Mouse (Mus musculus) stomach, embryonic 14.5 days (tissue): ENCODE measurements around the gene Sdhc. TPM values are rescaled to one million over a fixed set of nuclear protein-coding genes. Genes with fewer than 3 reads are reported as not detected.
A peak's percentile ranks its signal among the peaks of the same experiment; 100 is the strongest.

Experiments
- ATAC-seq: fragments of 200-750 bp; cut with Nextera tagmentation; 2 replicates; pipeline ENCODE4 v1.8.0; 2017; ENCODE audit warnings: low read depth, moderate TSS enrichment; ENCODE audit not compliant: insufficient number of reproducible peaks, insufficient read depth, low FRiP score
- H3K27ac ChIP-seq: fragments of 300-500 bp; sonication (generic); 2 replicates; pipeline ENCODE4 v1.5.1; 2014; ENCODE audit warnings: mild to moderate bottlenecking, low read length, moderate library complexity, mixed read lengths
- H3K27me3 ChIP-seq: fragments of 300-500 bp; sonication (generic); 2 replicates; pipeline ENCODE4 v1.6.1; 2014; ENCODE audit warnings: low read length, control low read depth, mixed read lengths; ENCODE audit not compliant: control insufficient read depth, insufficient read depth
- H3K36me3 ChIP-seq: fragments of 300-500 bp; sonication (generic); 2 replicates; pipeline ENCODE4 v1.6.1; 2014; ENCODE audit warnings: mild to moderate bottlenecking, control low read depth, low read length, moderate library complexity, mixed read lengths; ENCODE audit not compliant: control insufficient read depth, insufficient read depth
- H3K4me1 ChIP-seq: fragments of 300-500 bp; sonication (generic); 2 replicates; pipeline ENCODE4 v1.6.1; 2014; ENCODE audit warnings: low read length, control low read depth, mixed read lengths; ENCODE audit not compliant: control insufficient read depth, insufficient read depth
- H3K4me2 ChIP-seq: fragments of 300-500 bp; sonication (generic); replicated peaks from 2 replicates; pipeline ENCODE4 v1.6.1; 2014; ENCODE audit warnings: low read depth, low read length, control low read depth
- H3K4me3 ChIP-seq: fragments of 300-500 bp; sonication (generic); 2 replicates; pipeline ENCODE4 v1.5.1; 2014; ENCODE audit warnings: low read depth, low read length, control low read depth
- H3K9ac ChIP-seq: fragments of 300-500 bp; sonication (generic); replicated peaks from 2 replicates; pipeline ENCODE4 v1.6.1; 2014; ENCODE audit warnings: low read depth, mild to moderate bottlenecking, control low read depth, low read length, moderate library complexity, mixed read lengths
- H3K9me3 ChIP-seq: fragments of 300-500 bp; sonication (generic); 2 replicates; pipeline ENCODE4 v1.6.1; 2016; ENCODE audit warnings: low read depth, low read length, control low read depth; ENCODE audit not compliant: control insufficient read depth
- WGBS: fragments of 180-500 bp; shearing (Covaris S2); extraction: QIAGEN DNeasy Blood & Tissue Kit; methylation state at CpG from one replicate; pipeline ENCODE4 v1.1.7; 2014; 5-methylcytosine and 5-hydroxymethylcytosine counted together
- polyA plus RNA-seq: library from polyadenylated mRNA; unstranded; fragments of >200 nt; fragmentation: Nextera tagmentation; extraction: Ambion mirVana; gene quantifications from 2 replicates; pipeline ENCODE4 v1.2.1, GENCODE M21; 2014

Gene Sdhc
- polyA plus RNA-seq, 1 experiment from 2014 or later, result 311 TPM

GRCm38 (mm10) chr1:171116280-171116679 lies 34.1 kb downstream of the Sdhc start:
- no peak overlapping the region for H3K4me2 ChIP-seq
- no peak overlapping the region for H3K4me3 ChIP-seq
- H3K27ac ChIP-seq, result no peak overlapping the region
- H3K36me3 ChIP-seq, result no peaks in the 10 kb centered on the region
- no peaks in the 10 kb centered on the region for H3K27me3 ChIP-seq
- no peak overlapping the region for H3K9ac ChIP-seq
- H3K9me3 ChIP-seq, result no peaks in the 10 kb centered on the region
- H3K4me1 ChIP-seq, result 0 out of 2 replicates have a peak, but pooled peaks cover 4% of the 10 kb centered on the region
- ATAC-seq, result no peak
- WGBS, result 53% methylated on average over 4 of the region's 4 CpGs

GRCm38 (mm10) chr1:171113873-171114299 lies 36.5 kb downstream of the Sdhc start, which contains the start of gene Cfap126:
TSS of gene Cfap126 (plus strand) at chr1:171113918.
- H3K9ac ChIP-seq, result peak within 1 kb of the TSS; percentile 45
- H3K4me3 ChIP-seq, result peak within 1 kb of the TSS; percentile 42
- H3K36me3 ChIP-seq, result no peaks in the 10 kb centered on the region
- H3K4me1 ChIP-seq, result 0 out of 2 replicates have a peak, but pooled peaks cover 6% of the 10 kb centered on the region
- WGBS, result under 1% methylated on average over 24 of the region's 24 CpGs
- no peaks in the 10 kb centered on the region for H3K9me3 ChIP-seq
- H3K27ac ChIP-seq, result peak within 1 kb of the TSS; percentile 70
- ATAC-seq, result peak; percentile 34; the same call in 1 of the 2 replicates
- no peaks in the 10 kb centered on the region for H3K27me3 ChIP-seq
- H3K4me2 ChIP-seq, result peak within 1 kb of the TSS; percentile 60

- no peaks in the 10 kb centered on the region for H3K36me3 ChIP-seq
- no peak overlapping the region for H3K4me2 ChIP-seq
- H3K4me3 ChIP-seq, result no peak overlapping the region
- H3K9ac ChIP-seq, result no peak overlapping the region
- 0 out of 2 replicates have a peak, but pooled peaks cover 6% of the 10 kb centered on the region for H3K4me1 ChIP-seq
- WGBS, result 65% methylated on average over 4 of the region's 4 CpGs
- no peaks in the 10 kb centered on the region for H3K9me3 ChIP-seq
- ATAC-seq, result no peak
- no peak overlapping the region for H3K27ac ChIP-seq
- no peaks in the 10 kb centered on the region for H3K27me3 ChIP-seq
Observed at GRCm38 (mm10) chr1:171112986-171113385, 37.4 kb downstream of the Sdhc start.

- Histone ChIP-seq H3K4me2 (peak overlapping the region; percentile 68), H3K4me1 (0 out of 2 replicates have a peak, but pooled peaks cover 6% of the 10 kb centered on the region), H3K36me3 (no peaks in the 10 kb centered on the region), H3K9ac (0 out of 2 replicates have a peak overlapping the region, but pooled peaks have one; percentile 25), H3K9me3 (no peaks in the 10 kb centered on the region), H3K27me3 (no peaks in the 10 kb centered on the region), H3K27ac (peak overlapping the region; percentile 84), H3K4me3 (peak overlapping the region; percentile 53)
- 2% methylated on average over 15 of the region's 15 CpGs for WGBS
- ATAC-seq, result no peak; the same call in 1 of the 2 replicates
Observed at GRCm38 (mm10) chr1:171111781-171112575, 38.4 kb downstream of the Sdhc start.

- H3K27ac ChIP-seq, result peak overlapping the region; percentile 84
- under 1% methylated on average over 38 of the region's 38 CpGs for WGBS
- peak overlapping the region; percentile 26 for H3K9ac ChIP-seq
- H3K4me2 ChIP-seq, result peak overlapping the region; percentile 68
- H3K36me3 ChIP-seq, result no peaks in the 10 kb centered on the region
- H3K4me1 ChIP-seq, result 0 out of 2 replicates have a peak, but pooled peaks cover 6% of the 10 kb centered on the region
- peak; percentile 90 for ATAC-seq
- H3K27me3 ChIP-seq, result no peaks in the 10 kb centered on the region
- peak overlapping the region; percentile 53 for H3K4me3 ChIP-seq
- H3K9me3 ChIP-seq, result no peaks in the 10 kb centered on the region
Observed at GRCm38 (mm10) chr1:171111020-171111780, 39.2 kb downstream of the Sdhc start.

- H3K9ac ChIP-seq, result peak overlapping the region; percentile 26
- no peaks in the 10 kb centered on the region for H3K27me3 ChIP-seq
- H3K4me3 ChIP-seq, result peak overlapping the region; percentile 53
- peak overlapping the region; percentile 68 for H3K4me2 ChIP-seq
- 10% methylated on average over 15 of the region's 15 CpGs for WGBS
- no peak overlapping the region; the same call in 1 of the 2 replicates for H3K27ac ChIP-seq
- ATAC-seq, result peak; percentile 38; the same call in 1 of the 2 replicates
- H3K4me1 ChIP-seq, result 0 out of 2 replicates have a peak, but pooled peaks cover 6% of the 10 kb centered on the region
- H3K9me3 ChIP-seq, result no peaks in the 10 kb centered on the region
- no peaks in the 10 kb centered on the region for H3K36me3 ChIP-seq
Observed at GRCm38 (mm10) chr1:171110659-171111019, 39.8 kb downstream of the Sdhc start.

- whole genome bisulfite sequencing, result 34% methylated on average over 9 of the region's 9 CpGs
- Histone ChIP-seq H3K27me3 (no peaks in the 10 kb centered on the region), H3K4me1 (0 out of 2 replicates have a peak, but pooled peaks cover 6% of the 10 kb centered on the region), H3K36me3 (no peaks in the 10 kb centered on the region), H3K9ac (no peak overlapping the region), H3K4me3 (no peak overlapping the region), H3K4me2 (no peak overlapping the region), H3K9me3 (no peaks in the 10 kb centered on the region), H3K27ac (no peak overlapping the region)
- ATAC-seq, result no peak
Observed at GRCm38 (mm10) chr1:171109620-171110019, 40.8 kb downstream of the Sdhc start.

GRCm38 (mm10) chr1:171105226-171105625 lies 45.2 kb downstream of the Sdhc start:
- ATAC-seq, result no peak
- H3K36me3 ChIP-seq, result no peaks in the 10 kb centered on the region
- peaks cover 9% of the 10 kb centered on the region; the same call in 1 of the 2 replicates for H3K4me1 ChIP-seq
- H3K27ac ChIP-seq, result no peak overlapping the region
- 74% methylated on average over 6 of the region's 6 CpGs for WGBS
- no peaks in the 10 kb centered on the region for H3K27me3 ChIP-seq
- H3K9ac ChIP-seq, result no peak overlapping the region
- no peak overlapping the region for H3K4me2 ChIP-seq
- H3K9me3 ChIP-seq, result no peaks in the 10 kb centered on the region
- H3K4me3 ChIP-seq, result no peak overlapping the region
